Mouse (Mus musculus): ENCODE measurements around the gene Epb41l1. TPM values are rescaled to one million over a fixed set of nuclear protein-coding genes. Genes with fewer than 3 reads are reported as not detected.

Gene Epb41l1
- total and polyA plus RNA-seq, 2 experiments from 2014 or later: 12.7 to 261 TPM

DNA sequence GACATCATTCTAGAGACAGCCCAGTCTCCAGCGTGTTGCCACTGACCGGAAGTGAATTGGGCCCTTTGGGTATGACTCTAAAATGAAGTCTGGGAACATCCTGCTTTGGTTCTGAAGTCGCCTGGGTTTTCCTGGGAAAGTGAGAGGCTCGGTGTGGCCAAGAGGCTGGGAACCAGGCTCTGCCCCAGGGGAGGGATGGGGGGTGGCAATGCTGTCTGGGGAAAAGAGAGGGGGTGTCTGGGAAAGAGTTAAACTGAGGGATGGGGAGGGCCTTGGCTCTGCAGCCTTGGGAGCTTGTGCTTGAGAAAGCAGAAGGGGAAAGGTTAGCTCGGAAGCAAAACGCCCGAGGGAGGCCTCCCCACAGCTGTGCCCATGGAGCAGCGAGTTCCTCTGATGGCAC is 53.0 kb downstream of the Epb41l1 start:
- no peak for ATAC-seq (ENCODE audit: low FRiP score)
- WGBS: 69% methylated on average over 8 of the region's 8 CpGs
- H3K4me1 ChIP-seq (ENCODE audit: insufficient read depth, low read length): peaks cover 13% of the 10 kb centered on the region; the same call in 1 of the 2 replicates
- H3K27me3 ChIP-seq (ENCODE audit: insufficient read depth, low read length): no peaks in the 10 kb centered on the region
- H3K36me3 ChIP-seq (ENCODE audit: insufficient read depth, low read length): no peaks in the 10 kb centered on the region; the same call in 1 of the 2 replicates
- no peak for DNase-seq (ENCODE audit: low spot score)
- no peak overlapping the region for H3K4me3 ChIP-seq (ENCODE audit: low read depth, low read length)
- H3K9ac ChIP-seq (replicated peaks; ENCODE audit: low read length, poor library complexity, severe bottlenecking): no peak overlapping the region
- TF ChIP-seq CTCF (IDR thresholded peaks at IDR 0.05): no peak
- H3K9me3 ChIP-seq (ENCODE audit: low read length): no peaks in the 10 kb centered on the region
- no peak overlapping the region for H3K27ac ChIP-seq (ENCODE audit: low read depth, low read length)
- H3K4me2 ChIP-seq (ENCODE audit: low read depth, low read length, poor library complexity, severe bottlenecking): no peak overlapping the region

DNA sequence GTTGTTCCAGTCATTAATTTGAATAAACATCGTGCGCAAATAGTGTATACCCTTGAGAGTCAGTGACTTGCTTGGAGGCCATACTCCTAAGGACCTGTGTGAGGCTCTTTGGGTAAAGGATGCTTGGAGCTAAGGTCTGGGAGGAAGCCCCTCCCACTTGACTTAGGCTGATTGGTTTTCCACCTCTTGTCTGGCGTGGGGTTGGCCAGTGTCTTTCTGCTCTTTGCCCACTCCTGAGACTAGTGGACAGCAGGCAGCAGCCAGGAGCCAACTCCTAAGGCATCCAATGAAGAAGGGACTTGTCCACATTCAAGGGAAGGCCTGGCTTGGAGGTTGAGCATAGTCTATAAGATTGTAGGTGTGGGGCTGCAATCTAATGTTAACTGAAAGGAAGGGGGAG is 53.4 kb downstream of the Epb41l1 start:
- no peak overlapping the region for H3K27ac ChIP-seq (ENCODE audit: low read depth, low read length)
- no peak overlapping the region for H3K4me3 ChIP-seq (ENCODE audit: low read depth, low read length)
- no peak for ATAC-seq (ENCODE audit: low FRiP score)
- H3K4me1 ChIP-seq (ENCODE audit: insufficient read depth, low read length): peaks cover 13% of the 10 kb centered on the region; the same call in 1 of the 2 replicates
- no peak for DNase-seq (ENCODE audit: low spot score)
- no peaks in the 10 kb centered on the region for H3K27me3 ChIP-seq (ENCODE audit: insufficient read depth, low read length)
- H3K36me3 ChIP-seq (ENCODE audit: insufficient read depth, low read length): no peaks in the 10 kb centered on the region; the same call in 1 of the 2 replicates
- H3K4me2 ChIP-seq (ENCODE audit: low read depth, low read length, poor library complexity, severe bottlenecking): no peak overlapping the region
- 44% methylated on average over 3 of the region's 3 CpGs for WGBS
- no peaks in the 10 kb centered on the region for H3K9me3 ChIP-seq (ENCODE audit: low read length)
- H3K9ac ChIP-seq (replicated peaks; ENCODE audit: low read length, poor library complexity, severe bottlenecking): no peak overlapping the region
- no peak for TF ChIP-seq CTCF (IDR thresholded peaks at IDR 0.05)

DNA sequence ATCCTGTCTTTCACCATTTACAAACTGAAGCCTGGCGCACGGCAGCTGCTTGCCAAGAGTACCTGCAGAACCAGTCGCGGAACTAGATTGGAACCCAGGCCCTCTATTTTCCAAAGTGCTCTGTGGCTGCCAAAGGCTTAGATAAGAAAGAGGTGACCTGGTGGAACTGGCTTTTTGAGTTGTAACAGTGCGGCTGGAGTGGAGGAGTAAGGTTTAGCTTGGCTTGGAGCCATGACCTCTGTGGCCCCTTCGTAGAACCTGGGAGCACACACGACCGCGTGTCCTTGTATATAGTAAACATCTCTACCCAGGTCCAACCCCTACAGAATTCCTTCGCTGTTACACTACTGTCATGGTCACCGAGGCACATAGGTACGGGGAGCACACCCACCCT is 54.2 kb downstream of the Epb41l1 start:
- DNase-seq (ENCODE audit: low spot score): no peak
- no peaks in the 10 kb centered on the region for H3K27me3 ChIP-seq (ENCODE audit: insufficient read depth, low read length)
- TF ChIP-seq CTCF (IDR thresholded peaks at IDR 0.05): no peak
- WGBS: 31% methylated on average over 12 of the region's 12 CpGs
- no peaks in the 10 kb centered on the region for H3K9me3 ChIP-seq (ENCODE audit: low read length)
- peaks cover 13% of the 10 kb centered on the region; the same call in 1 of the 2 replicates for H3K4me1 ChIP-seq (ENCODE audit: insufficient read depth, low read length)
- peak overlapping the region; percentile 93 for H3K9ac ChIP-seq (replicated peaks; ENCODE audit: low read length, poor library complexity, severe bottlenecking)
- H3K4me3 ChIP-seq (ENCODE audit: low read depth, low read length): peak overlapping the region; percentile 69
- no peaks in the 10 kb centered on the region for H3K36me3 ChIP-seq (ENCODE audit: insufficient read depth, low read length)
- ATAC-seq (ENCODE audit: low FRiP score): no peak
- H3K4me2 ChIP-seq (ENCODE audit: low read depth, low read length, poor library complexity, severe bottlenecking): peak overlapping the region; percentile 95
- H3K27ac ChIP-seq (ENCODE audit: low read depth, low read length): peak overlapping the region; percentile 74

DNA sequence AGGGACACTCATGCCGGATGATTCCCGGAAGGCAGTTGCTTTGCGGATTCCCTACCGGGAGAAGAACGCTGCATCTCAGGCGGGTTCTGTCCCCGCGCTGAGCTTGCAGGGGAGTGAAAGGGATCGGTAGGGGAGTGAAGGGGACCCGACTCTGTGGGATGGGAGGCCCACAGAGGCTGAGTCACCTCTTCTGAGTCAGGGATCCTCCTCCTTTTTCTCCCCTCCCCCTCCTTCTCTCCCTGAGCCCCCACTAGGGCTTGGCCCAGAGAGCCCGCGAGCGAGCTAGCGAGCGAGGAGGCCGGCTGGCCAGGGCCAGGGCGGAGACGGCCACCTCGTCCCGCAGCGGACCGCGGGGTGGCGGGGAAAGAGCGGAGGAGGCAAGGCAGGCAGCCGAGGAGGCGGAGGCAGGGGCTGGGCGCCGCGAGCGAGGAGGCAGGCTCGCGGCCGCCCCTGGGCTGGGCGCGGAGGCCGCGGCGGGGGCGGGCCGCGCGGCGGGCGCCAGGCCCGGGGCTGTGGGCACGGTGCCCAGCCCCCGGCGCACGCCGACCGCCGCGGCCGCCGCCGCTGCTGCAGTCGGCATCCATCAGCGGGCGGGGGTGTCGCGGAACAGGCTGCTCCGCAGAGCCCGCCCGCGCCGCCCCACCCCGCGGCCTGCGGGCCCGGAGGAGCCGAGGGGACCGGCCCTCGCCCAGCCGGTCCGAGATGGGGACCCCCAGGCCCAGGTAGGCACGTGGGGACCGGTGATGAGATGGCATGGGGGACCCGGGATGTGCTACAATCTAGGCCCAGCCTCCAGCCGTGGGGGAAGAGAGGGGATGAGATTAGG is 54.8 kb downstream of the Epb41l1 start:
- Histone ChIP-seq H3K9me3 (ENCODE audit: low read length) (no peaks in the 10 kb centered on the region), H3K4me2 (ENCODE audit: low read depth, low read length, poor library complexity, severe bottlenecking) (peak overlapping the region; percentile 95), H3K27ac (ENCODE audit: low read depth, low read length) (peak overlapping the region; percentile 74), H3K4me1 (ENCODE audit: insufficient read depth, low read length) (peaks cover 13% of the 10 kb centered on the region; the same call in 1 of the 2 replicates), H3K4me3 (ENCODE audit: low read depth, low read length) (peak overlapping the region; percentile 69), H3K27me3 (ENCODE audit: insufficient read depth, low read length) (no peaks in the 10 kb centered on the region), H3K9ac (replicated peaks; ENCODE audit: low read length, poor library complexity, severe bottlenecking) (peak overlapping the region; percentile 93), H3K36me3 (ENCODE audit: insufficient read depth, low read length) (no peaks in the 10 kb centered on the region)
- TF ChIP-seq CTCF (IDR thresholded peaks at IDR 0.05): no peak
- 0% methylated on average over 37 of the region's 80 CpGs for WGBS
- DNase-seq (ENCODE audit: low spot score) (peak; percentile 72), ATAC-seq (ENCODE audit: low FRiP score) (peak; percentile 52; the same call in 1 of the 2 replicates)

DNA sequence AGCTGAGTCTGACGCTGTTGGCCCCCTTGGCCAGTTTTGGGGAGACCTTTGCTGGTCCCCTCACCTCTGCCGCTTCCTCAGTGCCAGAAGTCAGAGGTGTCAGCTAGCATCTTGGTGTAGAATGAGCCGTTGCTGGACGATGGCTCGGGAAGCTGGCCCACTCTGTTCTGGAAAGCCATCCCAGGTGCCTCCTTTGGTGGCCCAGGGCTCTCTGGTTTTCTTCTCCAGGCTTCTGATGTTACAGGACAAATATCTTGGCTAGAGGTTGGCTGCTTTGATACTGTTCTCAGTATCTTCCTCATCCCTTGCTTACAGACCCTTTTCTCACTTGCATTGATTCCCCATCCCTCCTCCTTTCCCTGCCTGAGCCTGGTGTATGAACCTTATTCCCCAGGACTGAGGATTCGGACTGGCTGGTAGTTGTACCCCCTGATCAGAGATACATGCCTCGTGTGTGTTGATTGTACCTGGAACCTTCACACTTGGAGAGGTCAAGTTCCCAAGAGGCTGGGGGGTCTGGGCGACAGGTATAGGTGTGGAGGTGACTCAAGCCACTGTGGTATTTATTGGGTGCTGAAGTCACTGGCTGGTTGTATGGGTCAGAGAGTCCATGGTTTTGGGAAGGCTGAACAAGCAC is 55.5 kb downstream of the Epb41l1 start:
- H3K4me2 ChIP-seq (ENCODE audit: low read depth, low read length, poor library complexity, severe bottlenecking): peak overlapping the region; percentile 95
- peak overlapping the region; percentile 74 for H3K27ac ChIP-seq (ENCODE audit: low read depth, low read length)
- no peaks in the 10 kb centered on the region for H3K27me3 ChIP-seq (ENCODE audit: insufficient read depth, low read length)
- WGBS: 20% methylated on average over 8 of the region's 8 CpGs
- DNase-seq (ENCODE audit: low spot score) (no peak), ATAC-seq (ENCODE audit: low FRiP score) (no peak)
- TF ChIP-seq CTCF (IDR thresholded peaks at IDR 0.05): no peak
- H3K4me3 ChIP-seq (ENCODE audit: low read depth, low read length): peak overlapping the region; percentile 69
- peaks cover 13% of the 10 kb centered on the region; the same call in 1 of the 2 replicates for H3K4me1 ChIP-seq (ENCODE audit: insufficient read depth, low read length)
- no peaks in the 10 kb centered on the region for H3K36me3 ChIP-seq (ENCODE audit: insufficient read depth, low read length)
- no peaks in the 10 kb centered on the region for H3K9me3 ChIP-seq (ENCODE audit: low read length)
- peak overlapping the region; percentile 93 for H3K9ac ChIP-seq (replicated peaks; ENCODE audit: low read length, poor library complexity, severe bottlenecking)

Measured in midbrain, postnatal 0 days (tissue).